Mouse (Mus musculus) liver, embryonic 15.5 days (tissue): ENCODE data around the gene Txlng. TPM values are rescaled to one million over a fixed set of nuclear protein-coding genes. Genes with fewer than 3 reads are reported as not detected.
A peak's percentile ranks its signal among the peaks of the same experiment; 100 is the strongest.

Experiments used
- microRNA counts: library from miRNA; unstranded; fragments of <30 nt; microRNA quantifications from one replicate; lab custom pipeline; 2016
- microRNA-seq: library from miRNA; unstranded; fragments of <30 nt; microRNA quantifications from one replicate; pipeline ENCODE4, GENCODE M21; 2016
- polyA plus RNA-seq: library from polyadenylated mRNA; unstranded; fragments of >200 nt; fragmentation: Nextera tagmentation; extraction: Ambion mirVana; gene quantifications from 2 replicates; pipeline ENCODE4 v1.2.1, GENCODE M21; 2015

Gene Txlng
- polyA plus RNA-seq, 1 experiment from 2014 or later = 6.9 TPM

MicroRNA genes within 50 kb of the gene (microRNA counts, 519-probe panel; counts per million panel counts)
- 2,377 counts per million, percentile 39 among the panel's probes with 10 or more counts for microRNA mmu-miR-3473 (lab: Ali Mortazavi, UCI)

Small RNA genes lying within 50 kb of the gene (microRNA-seq; reads per million reads assigned to microRNA genes)
- gene Mir3473a = not detected

Other genes starting within 250 kb of the Txlng start
- gene Reps2, start 185.8 kb downstream of the Txlng start, polyA plus RNA-seq = 0.70 and 1.4 TPM in 2 replicates
- gene Rbbp7, start 69.1 kb downstream of the Txlng start, polyA plus RNA-seq = 250 and 289 TPM in 2 replicates
- 11.8 TPM in 2 replicates for gene Syap1, start 59.0 kb upstream of the Txlng start, polyA plus RNA-seq
- gene Ctps2, start 71.8 kb upstream of the Txlng start, polyA plus RNA-seq = 43.1 and 46.9 TPM in 2 replicates
- 5.6 and 7.5 TPM in 2 replicates for gene S100g, start 135.1 kb upstream of the Txlng start, polyA plus RNA-seq